Mouse (Mus musculus): Measurements from ENCODE around the gene Acbd6.

Acbd6 gene

GRCm38 (mm10) chr1:155721443-155721842 lies 163.5 kb downstream of the Acbd6 start:
- DNase-seq (ENCODE audit: low spot score in 2 of 2): peak in 1 of 2 experiments; percentile 19

- peak in 1 of 2 experiments; percentile 22 for DNase-seq (ENCODE audit: low spot score in 2 of 2)
Observed at GRCm38 (mm10) chr1:155722185-155722584, 164.3 kb downstream of the Acbd6 start.

GRCm38 (mm10) chr1:155724301-155724700 lies 166.4 kb downstream of the Acbd6 start:
- no peak for DNase-seq (ENCODE audit: low spot score in 2 of 2)

GRCm38 (mm10) chr1:155725876-155726275 lies 168.0 kb downstream of the Acbd6 start:
- DNase-seq (ENCODE audit: low spot score in 2 of 2): no peak

- DNase-seq (ENCODE audit: low spot score in 2 of 2): no peak
Observed at GRCm38 (mm10) chr1:155727830-155728229, 169.9 kb downstream of the Acbd6 start.

GRCm38 (mm10) chr1:155729113-155729795 lies 171.3 kb downstream of the Acbd6 start:
- no peak for DNase-seq (ENCODE audit: low spot score in 2 of 2)

GRCm38 (mm10) chr1:155731156-155731555 lies 173.2 kb downstream of the Acbd6 start:
- DNase-seq (ENCODE audit: low spot score in 2 of 2): no peak

- no peak for DNase-seq (ENCODE audit: low spot score in 2 of 2)
Observed at GRCm38 (mm10) chr1:155736096-155736825, 178.3 kb downstream of the Acbd6 start.

- no peak for DNase-seq (ENCODE audit: low spot score in 2 of 2)
Observed at GRCm38 (mm10) chr1:155737017-155737808, 179.3 kb downstream of the Acbd6 start.

GRCm38 (mm10) chr1:155737809-155738383 lies 180.0 kb downstream of the Acbd6 start:
- DNase-seq (ENCODE audit: low spot score in 2 of 2): no peak

Data from thymus, postnatal 10 days (tissue).